Mouse (Mus musculus) olfactory bulb, adult 2 months (tissue): ENCODE results near the gene Smok3b.

ENCODE experiments used
- CTCF ChIP-seq: fragments of 200-500 bp; IDR thresholded peaks from 2 replicates; pipeline ENCODE4 v1.5.1; 2012; ENCODE audit warnings: low read depth, mild to moderate bottlenecking, low read length, moderate library complexity; ENCODE audit not compliant: insufficient read depth
- POLR2A ChIP-seq: fragments of 200-500 bp; IDR thresholded peaks from 2 replicates; pipeline ENCODE4 v1.6.1; 2012; ENCODE audit warnings: mild to moderate bottlenecking, low read depth, low read length, moderate library complexity; ENCODE audit not compliant: insufficient read depth

- TF ChIP-seq POLR2A (no peak), CTCF (no peak)
Measured at GRCm38 (mm10) chr5:138090737-138091136, 69.5 kb downstream of the Smok3b start.
